Mouse (Mus musculus): ENCODE data around the gene Glb1l. TPM values are rescaled to one million over a fixed set of nuclear protein-coding genes. Genes with fewer than 3 reads are reported as not detected.
"Not testable (repeated sequence)": the region's sequence is repeated elsewhere in the genome, so short reads cannot be mapped to it uniquely, and the experiment has no call there.

Glb1l gene
- 10 to 100 TPM; 18.3 to 26.6 TPM for total RNA-seq (2021)
- long read RNA-seq, experiment 1, partial matches to known transcripts, result 2 of 9 reads
- long read RNA-seq, experiment 1, other reads (novel, unspliced or antisense), result 5 of 9 reads
- long read RNA-seq, experiment 2, partial matches to known transcripts, result 11 of 19 reads
- long read RNA-seq, experiment 2, other reads (novel, unspliced or antisense), result 7 of 19 reads

DNA sequence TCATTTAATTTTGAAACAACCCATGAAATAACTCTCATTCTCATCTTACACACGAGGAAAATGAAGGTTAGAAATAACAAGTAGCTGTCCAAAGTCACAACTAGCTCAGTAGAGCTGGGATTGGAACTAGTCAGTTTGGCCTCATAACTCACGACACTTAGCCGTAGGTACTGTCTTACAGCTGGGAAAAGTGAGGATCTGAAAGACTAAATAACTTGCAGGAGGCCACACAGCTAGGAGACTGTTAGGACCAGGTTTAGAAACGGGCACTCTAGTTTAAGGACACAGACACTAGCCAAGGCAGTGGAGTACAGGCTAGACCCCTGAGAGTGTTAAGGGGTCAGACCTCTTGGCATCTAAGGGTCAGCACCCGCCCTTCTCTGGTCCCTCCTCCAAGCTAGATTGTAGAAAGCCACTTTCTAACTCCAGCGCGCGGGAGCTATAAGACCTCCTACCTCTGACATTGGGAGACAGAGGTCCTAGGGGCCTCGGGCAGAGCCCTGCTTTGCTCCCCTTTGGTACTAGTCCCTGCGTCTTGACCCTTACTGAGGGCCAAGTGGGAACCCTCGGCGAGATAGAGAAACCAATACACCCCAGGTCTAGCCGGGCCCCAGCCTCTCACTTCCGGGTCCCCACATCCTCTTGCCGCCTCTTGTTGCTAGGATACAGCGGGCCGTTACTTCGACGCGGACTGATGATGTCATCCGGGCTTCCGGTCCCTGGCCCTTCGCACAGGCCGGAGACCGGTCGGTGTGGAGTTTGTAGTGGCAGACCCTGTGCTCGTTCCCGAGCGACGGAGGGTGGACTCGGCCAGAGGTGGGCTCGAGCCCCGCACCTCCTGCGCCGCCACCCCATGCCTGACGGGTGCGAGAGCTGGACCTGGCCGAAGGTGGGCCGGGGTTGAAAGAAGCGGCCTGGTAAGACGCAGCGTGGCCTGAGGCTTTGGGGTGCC lies at the start of gene Glb1l, which contains the start of gene Stk16:
Gene Glb1l, minus strand, starts transcription at position 678 of the 952 bp plus-strand sequence.
Gene Stk16, plus strand, starts transcription at position 703 of the 952 bp plus-strand sequence.
- DNase-seq, result peak; percentile 98

DNA sequence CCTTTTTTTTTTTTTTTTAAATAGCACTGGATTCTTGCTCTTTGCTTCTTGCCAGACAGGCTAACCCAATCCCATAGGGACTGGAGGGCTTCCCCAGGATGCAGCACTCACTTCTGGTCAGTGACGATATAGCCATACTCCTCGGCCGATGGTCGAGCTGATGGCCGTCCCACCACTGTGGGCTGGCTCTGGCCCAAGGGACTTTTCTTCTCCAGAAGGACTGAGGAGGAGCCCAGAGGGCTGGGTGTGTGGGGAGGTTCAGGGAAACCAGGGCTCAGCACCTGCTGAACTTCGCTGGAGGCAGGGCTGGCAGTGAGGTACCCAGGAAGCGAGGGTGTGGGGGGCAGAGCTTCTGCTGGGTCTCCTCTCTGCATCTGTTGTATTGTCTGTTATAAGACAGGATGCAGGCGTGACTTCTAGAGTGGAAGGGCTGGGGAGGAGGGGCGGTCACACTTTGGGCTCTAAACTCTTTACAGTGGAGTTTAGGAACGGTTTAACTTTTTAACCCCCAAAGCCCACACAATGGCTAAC lies 45.0 kb upstream of the Glb1l start:
- DNase-seq, result no peak

DNA sequence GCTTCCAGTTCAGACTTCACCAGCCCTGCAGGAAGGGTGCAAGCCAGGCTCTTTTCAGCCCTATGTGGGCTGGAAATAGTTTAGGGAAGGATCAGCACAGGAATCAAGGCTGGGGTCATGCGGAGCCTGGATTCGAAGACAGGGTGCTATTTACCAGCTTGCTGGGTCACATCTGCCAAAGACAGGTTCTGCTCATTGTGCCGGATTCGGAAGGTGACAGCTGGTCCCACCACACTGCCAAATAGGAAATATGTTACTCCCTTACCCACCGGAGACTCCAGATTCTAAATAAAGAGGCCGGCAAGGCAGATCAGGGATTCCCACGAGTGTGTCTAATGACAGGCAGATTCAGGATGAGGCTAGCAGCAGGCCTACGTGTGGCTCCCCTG lies 44.0 kb upstream of the Glb1l start:
- DNase-seq, result no peak

DNA sequence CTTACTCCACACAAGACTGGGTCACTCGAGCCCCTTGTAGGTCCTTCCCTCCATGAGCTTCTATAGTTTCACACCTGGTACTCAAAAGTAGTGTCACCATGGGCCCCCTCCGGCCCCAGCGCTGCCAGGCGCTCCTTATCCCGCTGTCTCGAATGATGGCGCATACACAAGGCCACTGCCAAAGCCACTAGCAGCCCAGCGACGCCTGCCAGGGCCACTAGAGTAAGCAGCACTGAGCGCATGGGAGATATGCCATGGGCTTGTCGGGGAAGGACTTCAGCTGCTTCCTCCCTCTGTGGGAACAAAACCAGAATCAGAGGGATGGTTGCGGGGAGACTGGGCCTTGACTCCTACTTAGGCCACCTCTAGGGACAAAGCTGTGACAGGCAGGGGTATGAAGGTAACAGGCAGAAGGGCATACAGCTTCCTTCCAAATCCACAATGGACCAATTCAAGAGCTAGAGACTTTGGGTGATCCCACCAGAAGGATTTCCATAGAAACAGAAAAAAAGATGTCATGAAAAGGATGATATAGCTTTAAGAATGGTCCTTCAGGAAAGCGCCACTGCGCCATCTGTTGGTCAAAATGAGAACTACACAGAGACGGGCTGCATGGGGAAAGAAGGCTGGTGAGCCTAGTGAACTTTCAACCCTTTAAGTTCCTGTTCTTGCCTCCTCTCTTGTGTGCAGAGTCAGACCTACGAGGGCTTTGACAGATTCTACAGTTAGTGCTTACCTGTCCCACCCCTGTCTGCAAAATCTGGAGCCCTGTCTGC lies 43.4 kb upstream of the Glb1l start:
- peak; percentile 90 for DNase-seq

DNA sequence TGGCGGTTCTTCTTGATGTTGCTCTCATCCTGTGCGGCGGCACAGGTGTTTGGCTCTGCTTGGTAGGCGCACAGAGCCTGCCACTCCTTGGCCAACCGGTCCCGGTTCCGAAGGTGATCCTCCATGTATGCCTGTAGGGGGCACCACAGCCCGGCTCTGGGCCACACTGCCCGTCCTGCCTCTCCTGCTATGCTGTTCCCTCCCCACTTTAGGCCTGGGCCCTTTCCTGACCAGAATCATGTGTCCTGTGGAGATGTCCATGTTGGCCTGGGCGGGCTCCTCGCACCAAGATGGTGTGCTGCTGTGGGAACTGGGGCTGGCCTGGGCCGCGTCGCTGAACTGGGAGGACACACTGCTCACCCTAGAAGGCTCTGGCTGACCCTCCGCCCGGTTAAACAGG lies 42.4 kb upstream of the Glb1l start:
- DNase-seq, result no peak

DNA sequence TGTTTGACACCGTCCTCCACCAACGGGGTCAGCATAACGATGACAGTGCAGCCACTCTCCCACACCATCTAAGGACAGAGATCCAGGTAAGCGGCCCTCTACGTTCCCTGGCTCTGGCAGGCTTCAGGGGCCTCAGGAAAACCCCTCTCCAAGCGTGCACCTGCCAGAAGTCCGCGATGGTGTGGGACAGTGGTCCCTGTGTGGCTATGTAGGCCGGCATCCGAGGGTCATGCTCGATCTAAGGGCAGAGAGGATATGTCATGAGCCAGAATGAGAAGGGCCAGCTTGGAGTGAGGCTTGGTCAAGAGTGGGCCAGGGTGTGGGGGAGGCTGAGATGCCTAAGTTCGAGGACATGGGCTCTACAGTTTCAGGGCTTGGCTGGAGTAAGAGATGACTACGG lies 41.7 kb upstream of the Glb1l start:
- DNase-seq, result no peak

DNA sequence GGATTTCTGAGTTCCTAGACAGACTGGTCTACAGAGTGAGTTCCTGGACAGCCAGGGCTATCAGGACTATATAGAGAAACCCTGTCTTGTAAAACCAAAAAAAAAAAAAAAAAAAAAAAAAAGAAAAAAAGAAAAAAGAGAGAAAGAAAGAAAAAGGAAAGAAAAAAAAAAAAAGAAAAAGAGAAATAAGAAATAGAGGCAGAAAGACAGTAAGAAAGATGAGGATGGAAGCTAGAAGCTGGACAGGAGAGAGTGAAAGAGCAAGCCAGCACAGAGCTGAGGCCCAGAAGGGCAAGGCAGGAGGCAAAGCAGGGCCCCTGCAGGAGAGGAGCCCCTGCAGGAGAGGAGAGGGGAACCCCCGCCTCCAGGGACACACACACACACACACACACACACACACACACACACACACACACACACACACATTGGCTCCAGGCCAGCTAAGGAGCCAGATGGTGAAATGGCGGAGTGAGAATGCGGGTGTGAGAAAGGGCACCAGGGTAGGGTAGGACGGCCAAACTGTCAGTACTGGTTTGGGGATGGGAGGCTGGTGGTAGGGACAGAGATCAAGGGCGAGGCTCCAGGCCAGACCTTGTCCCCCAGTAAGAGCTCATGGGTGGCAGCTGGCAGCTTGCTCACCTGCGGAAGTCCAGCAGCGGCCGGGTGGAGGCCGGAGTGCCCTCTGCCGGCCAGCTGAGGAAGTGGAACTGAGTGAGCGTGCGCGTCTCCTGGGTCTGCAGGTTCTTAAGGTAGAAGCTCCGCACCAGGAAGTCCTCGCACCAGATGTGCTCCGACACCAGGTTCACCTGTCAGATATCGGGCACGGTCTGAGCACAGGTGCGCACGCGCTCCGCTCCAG lies 40.7 kb upstream of the Glb1l start:
- DNase-seq, result peak; percentile 88

DNA sequence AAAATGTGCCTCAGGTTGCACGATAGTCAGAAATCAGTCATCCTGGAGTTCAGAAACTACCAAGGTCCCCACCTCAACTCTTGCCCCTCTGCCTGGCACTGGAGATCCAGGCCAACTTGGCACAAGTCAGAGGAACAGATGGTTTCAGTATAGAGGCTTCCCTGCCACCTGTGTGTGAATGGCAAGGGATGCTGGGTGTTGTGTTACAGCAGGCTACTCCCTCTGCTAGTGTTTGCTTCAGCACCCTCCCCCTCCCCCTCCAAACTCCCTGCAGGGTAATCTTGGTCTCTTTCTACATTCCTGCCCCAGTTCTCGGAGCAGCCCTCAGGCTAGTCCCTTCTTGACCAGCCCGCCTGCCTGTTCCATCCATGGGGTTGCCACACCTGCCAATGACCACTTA lies 39.9 kb upstream of the Glb1l start:
- DNase-seq, result no peak

DNA sequence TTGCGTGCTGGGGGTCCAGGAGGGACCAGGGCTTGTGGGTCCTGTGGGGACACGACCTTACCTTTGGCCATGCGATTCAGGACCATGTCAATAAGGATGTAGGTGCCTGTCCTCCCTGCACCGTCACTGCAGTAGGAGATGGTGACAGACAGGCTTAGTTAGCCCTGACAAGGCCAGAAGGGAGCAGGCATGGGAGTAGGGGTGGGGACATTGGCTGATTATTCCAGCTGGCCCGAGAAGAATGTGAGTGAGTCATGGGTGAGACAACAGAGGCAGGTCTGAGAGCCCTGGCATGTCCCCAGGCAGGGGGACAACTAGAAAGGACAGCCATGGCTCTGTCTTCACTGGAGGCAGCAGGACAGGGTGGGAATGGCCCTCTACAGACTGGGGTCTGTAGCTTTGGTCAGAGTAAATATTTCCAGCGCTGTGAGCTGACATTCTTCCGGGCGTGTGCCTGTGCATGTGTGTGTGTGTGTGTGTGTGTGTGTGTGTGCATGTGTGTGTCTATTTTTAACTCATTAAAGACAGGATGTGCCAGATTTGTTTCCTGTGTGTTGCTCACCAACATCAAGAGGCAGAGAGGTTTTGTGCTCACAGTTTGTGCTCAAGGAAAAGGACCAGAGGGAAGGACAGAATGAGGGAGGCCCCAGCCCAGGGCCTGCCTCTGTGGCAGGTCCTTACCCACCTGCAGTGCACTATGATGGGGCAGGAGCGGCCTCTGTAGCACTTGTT lies 37.6 kb upstream of the Glb1l start:
- DNase-seq, result peak; percentile 76

DNA sequence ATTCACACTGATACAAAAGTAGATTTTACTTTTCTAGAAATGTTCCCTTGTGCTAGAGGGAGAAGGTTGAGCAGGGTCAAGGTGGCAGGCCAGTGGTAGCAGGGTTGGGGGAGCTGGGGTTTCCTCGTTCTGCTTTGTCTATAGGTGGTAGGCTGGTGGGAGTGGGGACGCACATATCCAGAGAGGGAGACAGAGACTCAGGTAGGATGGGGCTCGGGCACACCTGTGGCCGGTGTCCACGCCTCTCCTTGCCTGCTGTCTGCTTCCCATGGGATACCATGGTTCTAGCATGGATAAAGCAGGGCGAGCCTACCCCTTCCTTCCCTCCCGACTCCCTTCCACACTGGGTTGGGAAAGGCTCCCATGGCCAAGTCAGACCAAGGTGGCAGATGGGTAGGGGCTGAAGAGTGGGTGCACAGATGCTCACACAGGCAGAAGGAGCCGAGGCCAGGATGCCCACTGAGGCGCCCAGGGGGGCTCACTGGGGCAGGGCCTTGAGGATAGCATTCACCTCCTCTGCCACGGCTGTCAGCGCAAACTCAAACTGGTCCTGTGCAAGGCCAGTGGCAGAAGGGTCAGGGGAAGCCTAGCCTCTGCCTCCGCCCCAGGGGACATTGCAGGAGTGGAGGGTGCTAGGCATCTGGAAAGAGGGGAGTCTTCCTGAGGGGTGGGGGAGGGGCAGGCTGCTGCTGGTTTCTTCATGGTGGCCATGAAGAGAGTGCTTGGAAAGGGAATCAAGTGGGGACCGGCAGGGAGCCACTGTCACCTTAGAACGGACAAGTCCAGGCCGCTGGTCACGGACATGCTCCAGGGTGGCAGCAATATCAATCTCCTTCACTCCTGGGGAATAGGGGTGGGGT lies 36.7 kb upstream of the Glb1l start:
- no peak for DNase-seq

DNA sequence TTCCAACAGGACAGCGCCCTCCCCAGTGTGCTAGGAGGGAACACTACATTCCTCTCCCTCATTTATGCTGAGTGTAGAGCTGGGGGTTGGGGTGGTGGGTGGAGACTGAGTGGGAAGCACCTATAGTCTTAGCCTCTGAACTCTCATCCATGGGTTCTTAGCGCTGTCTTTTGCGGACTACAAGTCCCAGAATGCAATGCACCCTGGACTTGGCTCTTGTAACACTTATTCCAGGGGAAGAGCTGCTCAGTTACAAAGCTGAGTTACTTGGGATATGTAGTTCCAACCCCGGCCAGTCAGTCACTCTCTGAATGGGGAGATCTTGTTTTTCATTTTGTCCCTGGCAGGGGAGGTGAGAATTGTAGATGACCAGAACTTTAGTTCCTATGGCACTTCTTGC lies 34.2 kb upstream of the Glb1l start:
- peak; percentile 64 for DNase-seq

DNA sequence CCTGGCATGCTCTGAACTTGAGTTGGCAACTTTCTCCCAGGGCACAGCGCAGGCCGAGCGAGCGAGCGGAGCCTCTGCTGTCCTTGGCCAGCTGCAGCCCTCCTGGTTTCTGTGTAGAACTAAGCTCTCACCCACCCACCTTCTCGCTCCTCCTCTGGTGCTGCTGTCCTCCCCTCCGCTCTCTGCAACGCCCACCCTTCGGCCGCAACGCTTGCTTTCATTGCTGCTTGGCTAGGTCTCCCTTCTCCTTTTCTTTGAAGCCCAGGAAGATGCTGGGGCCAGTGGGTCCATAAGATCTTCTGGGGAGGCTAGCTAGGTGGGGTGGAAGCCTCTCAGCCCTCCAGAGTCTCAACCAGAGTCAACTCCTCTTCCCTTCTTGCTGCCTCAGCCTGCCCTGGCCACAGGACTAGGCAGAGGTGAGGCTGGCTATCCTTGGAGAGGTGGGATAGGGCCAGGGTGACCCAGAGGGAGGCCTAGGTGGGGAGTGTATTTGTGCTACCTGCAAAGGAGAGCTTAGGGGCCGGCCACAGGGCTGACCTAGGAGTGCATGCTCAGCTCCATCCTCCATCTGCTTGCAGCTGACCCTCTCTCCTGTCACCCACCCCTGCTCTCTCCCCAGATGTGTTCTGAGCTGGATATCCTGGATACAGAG lies 33.7 kb upstream of the Glb1l start:
- no peak for DNase-seq

DNA sequence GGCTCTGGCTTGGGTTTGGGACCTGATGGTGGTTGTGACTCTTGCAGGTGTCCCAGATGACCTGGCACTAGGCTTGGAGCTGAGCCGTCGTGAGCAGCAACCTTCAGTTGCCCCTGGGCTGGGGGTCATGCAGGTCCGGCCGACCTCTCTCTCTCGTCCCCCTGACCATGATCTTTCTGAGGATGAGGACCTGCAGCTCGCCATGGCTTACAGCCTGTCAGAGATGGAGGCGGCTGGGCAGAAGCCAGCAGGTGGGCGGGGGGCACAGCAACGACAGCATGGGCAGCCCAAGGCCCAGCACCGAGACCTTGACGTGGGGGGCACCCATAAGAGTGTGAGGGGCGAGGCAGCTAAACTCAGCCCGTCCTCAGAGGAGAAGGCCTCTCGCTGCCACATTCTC lies 32.8 kb upstream of the Glb1l start:
- no peak for DNase-seq

DNA sequence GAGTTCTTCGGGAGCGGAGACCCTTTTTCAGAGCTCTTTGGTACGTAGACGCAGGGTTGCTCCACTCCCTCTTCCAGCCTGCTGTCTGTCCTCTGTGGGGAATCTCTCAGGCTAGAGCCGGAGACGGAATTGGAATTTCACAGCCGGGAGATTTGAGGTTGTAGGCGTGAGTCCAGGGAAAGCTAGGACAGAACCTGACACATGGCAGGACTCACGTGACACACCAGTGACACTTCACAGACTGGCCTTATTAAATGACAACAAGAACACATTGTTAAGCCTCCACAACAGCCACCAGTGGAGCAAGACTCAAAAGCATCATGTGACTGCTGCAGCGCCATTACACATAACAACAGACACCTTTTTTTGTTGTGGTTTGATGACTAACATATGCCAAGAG lies 29.0 kb upstream of the Glb1l start:
- no peak for DNase-seq

DNA sequence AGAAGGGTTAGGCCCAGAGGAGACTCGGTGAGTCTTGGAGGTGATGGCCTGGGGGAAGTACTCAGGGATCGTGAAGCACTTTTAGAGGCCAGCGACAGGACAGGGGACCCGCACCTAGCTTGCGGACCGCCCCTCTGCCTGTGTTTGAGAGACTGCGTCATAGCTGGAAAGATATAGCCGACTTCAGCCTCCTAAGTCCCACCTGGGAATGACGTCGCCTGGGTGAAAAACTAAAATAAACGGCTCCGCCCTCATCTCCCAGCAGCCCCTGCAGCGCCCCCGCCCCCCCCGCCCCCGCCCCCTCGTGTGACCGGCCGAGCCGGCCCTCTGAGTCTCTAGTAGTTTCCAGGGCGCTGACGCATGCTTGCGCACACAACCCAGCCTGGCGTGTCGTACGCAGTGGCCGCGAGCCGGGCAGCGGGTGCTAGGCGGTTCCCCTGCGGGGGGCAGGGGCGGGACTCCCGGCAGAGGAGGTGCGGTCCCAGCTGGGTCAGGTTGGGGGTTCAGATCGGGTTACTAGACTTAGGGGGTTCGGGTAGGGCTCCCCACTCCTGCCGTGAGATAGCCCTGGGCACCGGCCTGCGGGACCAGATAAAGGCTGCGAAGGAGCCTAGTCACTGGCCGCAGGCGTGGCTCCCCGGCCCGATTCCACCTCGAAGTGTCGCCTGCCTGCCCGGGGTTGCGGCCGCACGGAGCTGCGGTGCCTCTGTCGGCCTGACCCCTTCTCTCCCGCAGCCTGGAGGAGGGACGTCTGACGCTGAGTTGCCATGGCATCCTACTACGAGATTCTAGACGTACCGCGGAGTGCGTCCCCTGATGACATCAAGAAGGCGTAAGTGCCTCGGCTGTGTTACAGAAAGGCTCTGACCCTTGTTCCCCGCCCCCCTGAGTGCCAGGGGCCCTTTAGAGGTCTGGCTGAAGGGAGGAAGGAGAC lies 25.8 kb upstream of the Glb1l start, which contains the start of gene Dnajb2:
Gene Dnajb2, plus strand, starts transcription at position 290 of the 934 bp plus-strand sequence.
- DNase-seq, result peak; percentile 94

DNA sequence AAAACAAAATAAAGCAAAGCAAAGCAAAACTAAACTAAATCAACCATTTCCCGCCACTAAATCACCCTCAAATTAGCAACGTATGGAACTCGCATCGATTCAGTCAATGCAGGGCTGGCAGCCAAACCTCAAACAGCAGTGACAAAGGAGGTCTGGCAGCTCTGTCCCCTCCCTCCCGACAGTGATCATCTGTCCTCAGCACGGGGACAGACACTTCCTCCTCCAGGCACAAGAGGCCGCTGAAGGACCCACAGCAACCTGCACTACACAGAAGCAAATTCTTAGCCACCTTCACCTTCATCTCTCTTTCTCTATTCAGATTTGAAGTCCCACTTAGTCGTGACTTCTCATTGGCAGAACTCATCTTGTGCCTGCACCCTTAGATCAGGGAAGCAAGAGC lies 24.0 kb upstream of the Glb1l start:
- peak; percentile 76 for DNase-seq

DNA sequence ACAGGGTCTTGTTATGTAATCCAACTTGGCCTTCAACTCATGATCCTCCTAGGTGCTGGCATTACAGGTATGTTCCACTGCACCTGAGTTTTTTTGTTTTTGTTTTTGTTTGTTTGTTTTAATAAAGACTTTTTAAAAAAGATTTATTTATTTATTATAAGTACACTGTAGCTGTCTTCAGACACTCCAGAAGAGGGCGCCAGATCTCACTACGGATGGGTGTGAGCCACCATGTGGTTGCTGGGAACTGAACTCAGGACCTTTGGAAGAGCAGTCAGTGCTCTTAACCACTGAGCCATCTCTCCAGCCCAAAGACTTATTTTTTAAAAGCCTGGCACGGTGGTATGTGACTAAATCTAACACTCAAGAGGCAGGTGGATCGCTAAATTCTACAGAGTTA lies 21.9 kb upstream of the Glb1l start:
- DNase-seq, result not testable (repeated sequence)

DNA sequence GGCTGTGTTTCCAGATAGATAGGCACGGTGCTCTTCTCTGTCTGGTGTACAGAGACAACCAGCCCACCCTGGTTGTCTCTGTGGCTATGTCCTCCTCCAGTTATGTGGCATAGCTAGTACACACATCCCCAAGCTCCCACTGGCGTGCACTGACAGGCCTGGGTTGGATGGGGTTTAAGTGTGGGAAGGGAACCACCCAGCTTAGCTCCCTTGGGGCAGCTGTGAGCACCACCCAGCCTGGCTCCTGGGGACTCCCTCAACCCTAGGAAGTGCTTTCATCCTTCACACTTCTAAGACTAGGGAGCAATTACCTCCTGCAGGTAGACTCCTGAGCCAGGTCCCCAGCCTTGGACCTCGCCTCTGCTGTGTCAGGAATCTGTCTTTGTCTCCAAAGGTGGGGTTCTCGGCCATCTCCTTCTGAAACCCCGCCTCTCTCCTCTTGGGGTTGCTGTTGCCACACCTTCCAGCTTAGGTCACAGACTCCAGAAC lies 21.1 kb upstream of the Glb1l start, which contains the start of gene A630095N17Rik:
Gene A630095N17Rik, minus strand, starts transcription at position 439 of the 489 bp plus-strand sequence.
- DNase-seq, result no peak

All from adrenal gland, postnatal 10 days (tissue).